Mouse (Mus musculus): ENCODE measurements at regions not wholly inside any gene's neighbourhood (a gene's known extent, or its start where the extent isn't known, plus 50 kb on each side); places are given as distances from the start of the nearest gene placed in this dataset.
A peak's percentile ranks its signal among the peaks of the same experiment; 100 is the strongest.

- no peak for ATAC-seq (ENCODE audit: low FRiP score)
- Histone ChIP-seq H3K4me3 (replicated peaks) (no peak overlapping the region), H3K27ac (replicated peaks) (no peak overlapping the region), H3K27me3 (replicated peaks) (no peaks in the 10 kb centered on the region), H3K4me2 (no peak overlapping the region), H3K36me3 (no peaks in the 10 kb centered on the region), H3K9ac (replicated peaks) (no peak overlapping the region), H3K4me1 (peaks cover 13% of the 10 kb centered on the region), H3K9me3 (replicated peaks) (no peaks in the 10 kb centered on the region)
- 54% methylated on average over 4 of the region's 4 CpGs for WGBS
These were observed 286.2 kb downstream of the Cenpc1 start for GRCm38 (mm10) chr5:85779205-85779604.

- Histone ChIP-seq H3K4me1 (no peaks in the 10 kb centered on the region), H3K36me3 (no peaks in the 10 kb centered on the region), H3K9me3 (replicated peaks) (no peaks in the 10 kb centered on the region), H3K9ac (replicated peaks) (no peak overlapping the region), H3K27me3 (replicated peaks) (no peaks in the 10 kb centered on the region), H3K4me3 (replicated peaks) (no peak overlapping the region), H3K4me2 (no peak overlapping the region), H3K27ac (replicated peaks) (no peak overlapping the region)
- 93% methylated on average over 4 of the region's 4 CpGs for WGBS
- no peak for ATAC-seq (ENCODE audit: low FRiP score)
These were observed 292.7 kb downstream of the Cenpc1 start for GRCm38 (mm10) chr5:85772660-85773059.

DNA sequence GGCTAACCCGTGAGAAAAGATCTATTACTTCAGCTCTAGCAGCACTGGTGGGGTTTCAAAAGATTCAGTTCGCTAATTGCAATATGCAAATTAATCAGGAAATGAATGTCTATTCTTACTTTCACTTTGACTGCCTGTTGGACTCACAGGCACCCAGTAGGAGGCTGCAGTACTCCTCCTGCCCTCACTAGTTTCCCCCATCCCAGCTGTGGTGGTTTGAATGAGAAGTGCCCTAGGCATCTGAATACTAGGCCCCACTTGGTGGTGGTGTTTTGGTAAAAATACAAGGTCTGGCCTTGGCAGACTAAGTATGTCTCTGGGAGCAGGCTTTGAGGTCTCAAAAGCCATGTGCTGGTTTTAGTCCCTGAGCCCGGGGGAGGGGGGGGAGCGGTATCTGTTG, 293.3 kb downstream of the Cenpc1 start:
- Histone ChIP-seq H3K36me3 (no peaks in the 10 kb centered on the region), H3K9ac (replicated peaks) (no peak overlapping the region), H3K9me3 (replicated peaks) (no peaks in the 10 kb centered on the region), H3K4me3 (replicated peaks) (no peak overlapping the region), H3K27me3 (replicated peaks) (no peaks in the 10 kb centered on the region), H3K4me1 (no peaks in the 10 kb centered on the region), H3K27ac (replicated peaks) (no peak overlapping the region), H3K4me2 (no peak overlapping the region)
- WGBS: 65% methylated on average over 4 of the region's 4 CpGs
- no peak for ATAC-seq (ENCODE audit: low FRiP score)

GRCm38 (mm10) chr5:85767157-85767556, 298.2 kb downstream of the Cenpc1 start:
- no peak overlapping the region for H3K9ac ChIP-seq (replicated peaks)
- H3K9me3 ChIP-seq (replicated peaks): no peaks in the 10 kb centered on the region
- H3K4me2 ChIP-seq: no peak overlapping the region
- H3K27me3 ChIP-seq (replicated peaks): no peaks in the 10 kb centered on the region
- no peaks in the 10 kb centered on the region for H3K4me1 ChIP-seq
- H3K36me3 ChIP-seq: no peaks in the 10 kb centered on the region
- no peak for ATAC-seq (ENCODE audit: low FRiP score)
- no peak overlapping the region for H3K4me3 ChIP-seq (replicated peaks)
- WGBS: 87% methylated on average over 3 of the region's 3 CpGs
- H3K27ac ChIP-seq (replicated peaks): no peak overlapping the region

- no peaks in the 10 kb centered on the region for H3K27me3 ChIP-seq (replicated peaks)
- H3K36me3 ChIP-seq: no peaks in the 10 kb centered on the region
- no peak overlapping the region for H3K4me2 ChIP-seq
- no peak for ATAC-seq (ENCODE audit: low FRiP score)
- no peak overlapping the region for H3K9ac ChIP-seq (replicated peaks)
- no peaks in the 10 kb centered on the region for H3K4me1 ChIP-seq
- H3K4me3 ChIP-seq (replicated peaks): no peak overlapping the region
- 81% methylated on average over 8 of the region's 8 CpGs for WGBS
- no peaks in the 10 kb centered on the region for H3K9me3 ChIP-seq (replicated peaks)
- H3K27ac ChIP-seq (replicated peaks): no peak overlapping the region
These were observed 308.7 kb downstream of the Cenpc1 start for GRCm38 (mm10) chr5:85756716-85757115.

- H3K9me3 ChIP-seq (replicated peaks): no peaks in the 10 kb centered on the region
- ATAC-seq (ENCODE audit: low FRiP score): no peak
- peak overlapping the region; percentile 13; the same call in 1 of the 2 replicates for H3K4me2 ChIP-seq
- WGBS: 72% methylated on average over 12 of the region's 12 CpGs
- H3K27me3 ChIP-seq (replicated peaks): no peaks in the 10 kb centered on the region
- H3K4me1 ChIP-seq: no peaks in the 10 kb centered on the region
- no peak overlapping the region for H3K9ac ChIP-seq (replicated peaks)
- no peak overlapping the region for H3K27ac ChIP-seq (replicated peaks)
- no peak overlapping the region for H3K4me3 ChIP-seq (replicated peaks)
- H3K36me3 ChIP-seq: no peaks in the 10 kb centered on the region
These were observed 311.2 kb downstream of the Cenpc1 start for GRCm38 (mm10) chr5:85754227-85754626.

- 85% methylated on average over 3 of the region's 3 CpGs for WGBS
- Histone ChIP-seq H3K4me1 (no peaks in the 10 kb centered on the region), H3K27me3 (replicated peaks) (no peaks in the 10 kb centered on the region), H3K36me3 (no peaks in the 10 kb centered on the region), H3K9me3 (replicated peaks) (no peaks in the 10 kb centered on the region), H3K4me2 (no peak overlapping the region), H3K4me3 (replicated peaks) (no peak overlapping the region), H3K9ac (replicated peaks) (no peak overlapping the region), H3K27ac (replicated peaks) (no peak overlapping the region)
- ATAC-seq (ENCODE audit: low FRiP score): no peak
These were observed 312.3 kb downstream of the Cenpc1 start for GRCm38 (mm10) chr5:85753109-85753508.

- WGBS: 79% methylated on average over 2 of the region's 2 CpGs
- no peak for ATAC-seq (ENCODE audit: low FRiP score)
- no peaks in the 10 kb centered on the region for H3K36me3 ChIP-seq
These were observed 313.7 kb downstream of the Cenpc1 start for GRCm38 (mm10) chr5:85751649-85752048.

DNA sequence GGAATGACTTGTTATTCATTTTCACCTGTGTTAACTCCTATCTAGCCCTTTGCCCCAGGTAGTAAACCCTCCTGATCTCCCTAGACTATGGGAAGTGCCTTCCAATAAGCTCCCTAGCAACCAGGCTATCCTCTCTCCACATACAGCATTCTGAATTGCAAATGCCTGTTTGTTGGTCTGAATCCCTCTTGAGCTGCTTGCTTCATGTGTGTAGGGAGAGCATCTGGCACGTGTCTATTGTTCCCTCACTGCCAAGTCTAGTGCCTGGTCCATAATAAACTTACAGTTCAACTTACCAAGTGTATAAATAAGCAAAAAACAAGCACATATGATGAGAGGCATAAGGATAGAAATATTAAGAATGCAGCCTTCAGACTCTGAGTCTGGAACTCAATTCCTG, 314.5 kb downstream of the Cenpc1 start:
- H3K9me3 ChIP-seq (replicated peaks): no peaks in the 10 kb centered on the region
- H3K36me3 ChIP-seq: no peaks in the 10 kb centered on the region
- no peak overlapping the region for H3K9ac ChIP-seq (replicated peaks)
- H3K4me3 ChIP-seq (replicated peaks): no peak overlapping the region
- H3K27ac ChIP-seq (replicated peaks): no peak overlapping the region
- no peaks in the 10 kb centered on the region for H3K4me1 ChIP-seq
- WGBS: 33% methylated on average over 1 of the region's 1 CpGs
- no peak overlapping the region for H3K4me2 ChIP-seq
- ATAC-seq (ENCODE audit: low FRiP score): no peak
- H3K27me3 ChIP-seq (replicated peaks): no peaks in the 10 kb centered on the region

More at GRCm38 (mm10) chr5:85751649-85752048, 313.7 kb downstream of the Cenpc1 start:
- no peak overlapping the region for H3K4me3 ChIP-seq (replicated peaks)
- no peak overlapping the region for H3K27ac ChIP-seq (replicated peaks)
- H3K4me1 ChIP-seq: no peaks in the 10 kb centered on the region
- H3K4me2 ChIP-seq: no peak overlapping the region
- H3K9me3 ChIP-seq (replicated peaks): no peaks in the 10 kb centered on the region
- no peak overlapping the region for H3K9ac ChIP-seq (replicated peaks)
- H3K27me3 ChIP-seq (replicated peaks): no peaks in the 10 kb centered on the region

DNA sequence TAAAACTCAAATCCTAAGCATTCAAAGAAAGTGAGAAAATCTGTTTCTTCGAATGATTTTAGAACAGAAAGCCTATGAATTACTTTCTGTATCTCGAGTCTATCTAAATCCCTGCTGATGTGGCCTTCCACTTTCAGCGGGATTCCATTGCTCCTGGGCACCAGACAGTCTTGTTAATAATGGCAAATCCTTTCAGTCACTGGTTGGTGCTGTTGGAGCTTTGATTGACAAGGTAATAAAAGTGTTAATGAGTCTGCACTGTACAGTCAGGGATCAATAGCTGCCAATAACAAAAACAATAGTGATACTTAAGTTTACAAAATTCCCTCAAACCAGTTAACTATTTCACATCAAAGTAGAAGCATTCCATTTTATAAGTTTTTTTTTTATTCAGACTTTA, 335.8 kb downstream of the Cenpc1 start:
- no peak overlapping the region for H3K9ac ChIP-seq (replicated peaks)
- no peak overlapping the region for H3K4me2 ChIP-seq
- no peaks in the 10 kb centered on the region for H3K4me1 ChIP-seq
- H3K27me3 ChIP-seq (replicated peaks): no peaks in the 10 kb centered on the region
- no peak overlapping the region for H3K4me3 ChIP-seq (replicated peaks)
- no peak for ATAC-seq (ENCODE audit: low FRiP score)
- H3K36me3 ChIP-seq: no peaks in the 10 kb centered on the region
- 63% methylated on average over 3 of the region's 3 CpGs for WGBS
- no peaks in the 10 kb centered on the region for H3K9me3 ChIP-seq (replicated peaks)
- no peak overlapping the region for H3K27ac ChIP-seq (replicated peaks)

- Histone ChIP-seq H3K9me3 (replicated peaks) (no peaks in the 10 kb centered on the region), H3K4me1 (no peaks in the 10 kb centered on the region), H3K9ac (replicated peaks) (no peak overlapping the region), H3K36me3 (no peaks in the 10 kb centered on the region), H3K4me2 (no peak overlapping the region), H3K4me3 (replicated peaks) (no peak overlapping the region), H3K27ac (replicated peaks) (no peak overlapping the region), H3K27me3 (replicated peaks) (no peaks in the 10 kb centered on the region)
- peak; percentile 85 for ATAC-seq (ENCODE audit: low FRiP score)
- 52% methylated on average over 9 of the region's 9 CpGs for WGBS
These were observed 358.0 kb downstream of the Cenpc1 start for GRCm38 (mm10) chr5:85707345-85707744.

DNA sequence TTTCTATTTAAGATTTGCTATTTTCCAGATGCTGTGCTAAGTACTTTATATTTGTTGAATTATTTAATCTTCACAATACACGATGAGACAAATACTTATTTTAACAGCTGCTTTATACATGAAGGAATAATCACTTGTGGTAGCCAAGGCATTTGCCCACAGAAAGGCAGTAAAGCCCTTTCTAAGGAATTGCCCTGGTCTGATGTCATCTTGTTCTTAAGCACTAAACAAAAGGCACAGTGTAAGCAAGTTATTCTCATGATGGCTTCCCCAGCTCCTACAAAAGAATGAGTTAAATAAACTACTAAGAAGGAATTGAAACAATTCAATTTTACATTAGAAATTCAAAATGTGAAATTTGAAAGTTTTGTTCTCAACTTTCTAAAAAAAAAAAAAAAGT, 358.8 kb downstream of the Cenpc1 start:
- no peak for ATAC-seq (ENCODE audit: low FRiP score)
- Histone ChIP-seq H3K4me3 (replicated peaks) (no peak overlapping the region), H3K9ac (replicated peaks) (no peak overlapping the region), H3K36me3 (no peaks in the 10 kb centered on the region), H3K9me3 (replicated peaks) (no peaks in the 10 kb centered on the region), H3K27me3 (replicated peaks) (no peaks in the 10 kb centered on the region), H3K4me2 (no peak overlapping the region), H3K4me1 (no peaks in the 10 kb centered on the region), H3K27ac (replicated peaks) (no peak overlapping the region)
- WGBS: 40% methylated on average over 1 of the region's 1 CpGs

GRCm38 (mm10) chr5:85706084-85706483, 359.3 kb downstream of the Cenpc1 start:
- Histone ChIP-seq H3K4me2 (no peak overlapping the region), H3K9ac (replicated peaks) (no peak overlapping the region), H3K36me3 (no peaks in the 10 kb centered on the region), H3K27ac (replicated peaks) (no peak overlapping the region), H3K4me1 (no peaks in the 10 kb centered on the region), H3K4me3 (replicated peaks) (no peak overlapping the region), H3K27me3 (replicated peaks) (no peaks in the 10 kb centered on the region), H3K9me3 (replicated peaks) (no peaks in the 10 kb centered on the region)
- ATAC-seq (ENCODE audit: low FRiP score): no peak
- 19% methylated on average over 3 of the region's 3 CpGs for WGBS

Data from neural tube, embryonic 15.5 days (tissue).